Mouse (Mus musculus): ENCODE results near the gene Pgap3.
A peak's percentile ranks its signal among the peaks of the same experiment; 100 is the strongest.

The Pgap3 gene

GRCm38 (mm10) chr11:98357396-98358160 is 42.7 kb downstream of the Pgap3 start:
- no peak for DNase-seq (ENCODE audit: extremely low read depth, insufficient read length, low spot score)

GRCm38 (mm10) chr11:98356625-98357394 is 43.5 kb downstream of the Pgap3 start:
- no peak for DNase-seq (ENCODE audit: extremely low read depth, insufficient read length, low spot score)

- DNase-seq (ENCODE audit: extremely low read depth, insufficient read length, low spot score) = peak; percentile 52
Measured at GRCm38 (mm10) chr11:98355732-98356299, 44.5 kb downstream of the Pgap3 start.

- no peak for DNase-seq (ENCODE audit: extremely low read depth, insufficient read length, low spot score)
Measured at GRCm38 (mm10) chr11:98354445-98354844, 45.8 kb downstream of the Pgap3 start.

GRCm38 (mm10) chr11:98353651-98354211 is 46.6 kb downstream of the Pgap3 start:
- peak; percentile 84 for DNase-seq (ENCODE audit: extremely low read depth, insufficient read length, low spot score)

- DNase-seq (ENCODE audit: extremely low read depth, insufficient read length, low spot score) = no peak
Measured at GRCm38 (mm10) chr11:98352272-98352990, 47.9 kb downstream of the Pgap3 start.

- DNase-seq (ENCODE audit: extremely low read depth, insufficient read length, low spot score) = no peak
Measured at GRCm38 (mm10) chr11:98349308-98349707, 51.0 kb downstream of the Pgap3 start.

- DNase-seq (ENCODE audit: extremely low read depth, insufficient read length, low spot score) = no peak
Measured at GRCm38 (mm10) chr11:98348083-98348961, 52.0 kb downstream of the Pgap3 start, which contains the start of gene Ppp1r1b. Gene Ppp1r1b, plus strand, starts transcription at chr11:98348404.

- DNase-seq (ENCODE audit: extremely low read depth, insufficient read length, low spot score) = no peak
Measured at GRCm38 (mm10) chr11:98347385-98348082, 52.8 kb downstream of the Pgap3 start.

- DNase-seq (ENCODE audit: extremely low read depth, insufficient read length, low spot score) = no peak
Measured at GRCm38 (mm10) chr11:98346168-98346567, 54.1 kb downstream of the Pgap3 start.

- peak; percentile 72 for DNase-seq (ENCODE audit: extremely low read depth, insufficient read length, low spot score)
Measured at GRCm38 (mm10) chr11:98345253-98345652, 55.0 kb downstream of the Pgap3 start.

GRCm38 (mm10) chr11:98342000-98342945 is 58.0 kb downstream of the Pgap3 start:
- DNase-seq (ENCODE audit: extremely low read depth, insufficient read length, low spot score) = peak; percentile 78

- DNase-seq (ENCODE audit: extremely low read depth, insufficient read length, low spot score) = no peak
Measured at GRCm38 (mm10) chr11:98341174-98341573, 59.1 kb downstream of the Pgap3 start.

GRCm38 (mm10) chr11:98340597-98340996 is 59.7 kb downstream of the Pgap3 start:
- DNase-seq (ENCODE audit: extremely low read depth, insufficient read length, low spot score) = no peak

GRCm38 (mm10) chr11:98339679-98340287 is 60.5 kb downstream of the Pgap3 start:
- no peak for DNase-seq (ENCODE audit: extremely low read depth, insufficient read length, low spot score)

GRCm38 (mm10) chr11:98339071-98339501 is 61.2 kb downstream of the Pgap3 start:
- no peak for DNase-seq (ENCODE audit: extremely low read depth, insufficient read length, low spot score)

All from 3134 (cell line).